Mouse (Mus musculus) telencephalon, adult 2 months (tissue): ENCODE results near the gene Txnl4b.
A peak's percentile ranks its signal among the peaks of the same experiment; 100 is the strongest.

Experiments
- DNase-seq: peaks from one replicate; pipeline ENCODE4 v3.0.0-alpha.2; 2011; ENCODE audit warnings: low read depth, low spot score

Txnl4b gene

DNA sequence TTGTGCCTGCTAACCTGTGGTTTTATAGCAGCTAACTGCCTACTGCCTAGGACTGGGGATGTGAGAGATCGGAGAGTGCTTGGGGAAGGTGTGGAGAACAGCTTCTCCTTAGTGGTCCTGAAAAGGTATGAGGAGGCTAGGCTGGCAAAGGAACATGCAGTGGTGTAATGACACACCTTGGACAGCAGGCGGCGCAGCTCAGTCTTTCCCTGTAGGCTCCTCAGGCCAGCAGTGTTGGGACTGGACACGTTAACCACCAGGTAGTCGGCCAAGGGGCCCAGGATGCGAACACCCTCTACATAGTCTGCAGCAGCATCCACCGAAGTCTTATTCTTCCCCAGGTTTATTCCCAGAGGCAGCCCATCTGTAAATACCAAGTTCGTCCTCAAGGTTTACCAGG, 30.2 kb downstream of the Txnl4b start:
- DNase-seq, result no peak

DNA sequence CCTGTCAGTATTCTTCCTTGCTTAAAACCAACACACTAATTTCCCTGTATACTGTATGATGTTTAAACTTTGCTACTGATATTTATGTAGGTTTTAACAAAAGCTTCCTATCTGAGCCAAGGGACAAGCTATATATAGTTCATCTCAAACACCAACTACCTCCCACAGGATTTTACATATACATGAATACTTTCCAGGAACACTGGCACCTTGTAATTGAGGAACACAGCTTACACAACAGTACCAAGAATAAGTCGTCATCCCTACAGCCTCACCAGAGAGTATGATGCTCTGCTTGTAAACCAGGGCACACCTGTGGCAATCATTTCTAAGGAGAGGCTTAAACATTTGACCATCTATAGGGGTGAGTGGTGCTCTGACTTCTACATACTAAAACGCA, 41.0 kb downstream of the Txnl4b start:
- DNase-seq, result peak; percentile 51

DNA sequence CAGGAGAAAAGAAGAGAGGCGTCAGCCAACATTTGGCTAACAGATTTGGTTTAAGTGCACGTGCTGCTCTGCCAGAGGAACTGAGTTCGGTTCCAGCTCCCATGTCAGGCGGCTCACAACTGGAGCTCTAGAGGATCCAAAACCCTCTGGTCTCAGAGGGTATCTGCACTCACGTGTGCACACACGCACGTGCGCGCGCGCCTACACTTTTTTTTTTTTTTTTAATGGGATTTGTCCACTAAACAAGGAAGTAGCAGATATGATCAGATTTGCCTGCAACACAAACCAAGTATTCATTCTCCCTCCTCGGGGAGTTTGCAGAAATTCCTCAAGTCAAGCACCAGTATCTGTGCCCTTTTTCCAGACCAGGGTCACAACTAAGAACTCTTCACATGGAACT, 42.0 kb downstream of the Txnl4b start:
- no peak for DNase-seq

DNA sequence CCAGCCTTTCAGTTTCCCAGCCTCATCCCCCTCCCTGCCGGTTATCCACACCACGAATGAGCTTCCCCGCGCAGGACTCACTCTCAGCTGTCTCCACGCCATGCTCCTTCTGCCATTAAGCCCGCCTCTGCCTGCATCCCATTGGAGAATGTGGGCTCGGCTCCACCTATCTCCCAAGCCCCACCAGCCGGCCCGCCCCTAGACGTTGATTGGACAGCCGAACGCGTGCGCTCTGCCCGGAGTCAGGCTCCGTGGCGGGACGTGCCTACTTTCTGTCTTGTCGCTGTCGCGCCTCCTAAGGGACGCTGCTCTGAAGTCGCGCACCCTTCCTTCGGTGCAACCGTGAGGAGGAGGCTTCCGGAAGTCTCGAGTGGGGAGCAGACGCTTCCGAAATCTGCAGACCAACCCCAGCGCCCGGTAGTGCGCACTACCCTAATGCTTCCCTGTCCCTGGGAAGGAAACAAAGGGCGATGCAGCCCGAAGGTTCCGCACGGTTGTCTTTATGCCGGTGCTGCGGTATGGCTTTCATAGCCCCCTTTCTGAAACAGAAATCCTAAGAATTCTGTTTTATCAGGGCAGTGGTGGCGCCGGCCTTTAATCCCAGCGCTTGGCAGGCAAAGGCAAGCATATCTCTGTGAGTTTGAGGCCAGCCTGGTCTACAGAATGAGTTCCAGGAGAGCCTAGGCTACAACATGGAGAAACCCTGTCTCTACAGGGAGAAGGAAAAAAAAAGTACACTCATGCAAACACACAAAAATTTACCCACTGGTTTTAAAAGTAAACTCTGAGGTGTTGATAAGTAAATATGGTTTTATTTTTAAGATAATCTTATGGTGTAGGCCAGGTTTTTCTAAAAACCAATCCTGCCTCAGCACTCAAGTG, 42.8 kb downstream of the Txnl4b start, which contains the start of gene Dhodh:
Dhodh (minus strand) TSS at position 403 of the 882 bp plus-strand sequence.
- DNase-seq, result peak; percentile 98

DNA sequence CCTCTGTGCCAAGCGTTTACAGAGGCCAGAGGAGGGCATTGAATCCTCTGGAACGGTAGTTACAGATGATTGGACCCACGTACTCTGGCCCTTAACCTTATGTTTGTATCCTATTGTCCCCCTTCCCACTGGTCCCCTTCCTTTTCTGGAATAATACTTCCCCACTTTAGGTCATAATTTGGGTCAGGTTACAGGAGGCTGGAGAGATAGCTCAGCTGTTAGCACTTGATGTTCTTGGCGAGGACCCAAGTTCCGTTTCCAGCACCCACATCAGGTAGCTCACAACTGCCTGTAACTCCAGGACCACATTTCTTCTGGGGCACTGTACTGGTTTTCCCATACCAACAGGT, 43.4 kb downstream of the Txnl4b start:
- DNase-seq, result no peak

DNA sequence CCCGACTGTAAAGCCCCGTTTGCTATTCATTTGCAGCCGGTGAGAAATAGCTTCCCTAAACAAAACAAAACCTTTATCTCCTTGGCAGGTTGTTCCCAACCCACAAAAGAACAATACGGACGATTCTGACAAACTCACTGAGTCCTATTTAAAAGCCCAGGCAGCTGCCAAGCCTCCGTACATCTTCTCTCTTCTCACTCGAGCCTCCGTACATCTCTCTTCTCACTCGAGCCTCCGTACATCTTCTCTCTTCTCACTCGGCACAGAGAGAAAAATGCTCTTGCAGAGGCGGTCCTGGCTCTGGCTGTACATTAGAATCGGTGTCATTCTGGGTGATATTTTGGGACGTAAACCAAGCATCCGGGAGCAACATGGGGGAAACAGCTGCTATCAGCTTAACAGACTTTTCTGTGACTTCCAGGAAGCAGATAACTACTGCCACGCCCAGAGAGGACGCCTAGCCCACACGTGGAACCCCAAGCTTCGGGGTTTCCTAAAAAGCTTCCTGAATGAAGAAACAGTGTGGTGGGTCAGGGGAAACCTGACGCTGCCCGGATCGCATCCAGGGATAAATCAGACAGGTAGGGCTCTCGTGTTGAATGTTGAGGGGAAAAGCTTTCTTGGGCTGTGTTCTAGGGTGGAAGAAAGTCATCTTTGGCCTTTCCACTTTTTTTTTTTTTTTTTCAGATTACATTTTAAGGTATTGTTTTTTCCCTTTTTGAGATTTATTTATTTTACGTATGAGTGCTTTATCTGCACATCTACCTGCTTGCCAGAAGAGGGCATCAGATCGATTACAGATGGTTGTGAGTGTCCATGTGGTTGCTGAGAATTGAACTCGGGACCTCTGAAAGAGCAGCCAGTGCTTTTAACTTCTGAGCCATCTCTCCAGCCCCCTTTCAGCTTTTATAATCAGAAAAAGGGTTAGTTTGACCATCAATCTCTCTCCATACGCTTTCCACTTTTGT, 48.8 kb downstream of the Txnl4b start, which contains the start of gene Pkd1l3:
Pkd1l3 (plus strand) TSS at position 275 of the 968 bp plus-strand sequence.
- peak; percentile 39 for DNase-seq

DNA sequence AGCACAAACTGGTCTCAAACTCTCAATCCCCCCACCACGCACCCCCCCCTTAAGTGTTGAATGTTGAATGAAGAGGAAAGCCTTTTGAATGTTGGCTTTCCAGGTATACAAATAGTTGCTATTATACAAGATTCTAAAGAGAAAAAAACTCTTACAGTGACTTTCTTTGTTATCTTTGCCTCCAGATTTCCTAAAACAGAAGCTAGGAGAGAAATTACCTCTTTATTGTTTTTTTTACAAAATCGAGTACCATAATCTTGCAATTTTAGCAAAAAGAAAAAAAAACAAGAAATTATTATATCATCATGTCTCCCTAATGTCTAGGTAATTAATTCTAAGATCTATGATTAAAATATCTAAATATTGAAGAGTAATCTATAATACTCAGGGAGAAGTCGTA, 49.9 kb downstream of the Txnl4b start:
- DNase-seq, result no peak
